Mouse (Mus musculus) intestine, postnatal 0 days (tissue): ENCODE results near the gene Cemip2. TPM values are rescaled to one million over a fixed set of nuclear protein-coding genes. Genes with fewer than 3 reads are reported as not detected.

ENCODE experiments used
- ATAC-seq: fragments of 200-750 bp; cut with Nextera tagmentation; 2 replicates; pipeline ENCODE4 v1.8.0; 2017; ENCODE audit warnings: mild to moderate bottlenecking, moderate TSS enrichment, moderate library complexity
- H3K27ac ChIP-seq: fragments of 300-500 bp; sonication (generic); 2 replicates; pipeline ENCODE4 v1.5.1; 2014; ENCODE audit warnings: mild to moderate bottlenecking, low read depth, low read length, moderate library complexity
- H3K27me3 ChIP-seq: fragments of 300-500 bp; sonication (generic); replicated peaks from 2 replicates; pipeline ENCODE4 v1.6.1; 2014; ENCODE audit warnings: low read length, mixed read lengths; ENCODE audit not compliant: control insufficient read depth, insufficient read depth
- H3K36me3 ChIP-seq: fragments of 300-500 bp; sonication (generic); 2 replicates; pipeline ENCODE4 v1.6.1; 2014; ENCODE audit warnings: mild to moderate bottlenecking, moderate library complexity; ENCODE audit not compliant: control insufficient read depth, insufficient read depth
- H3K4me1 ChIP-seq: fragments of 300-500 bp; sonication (generic); replicated peaks from 2 replicates; pipeline ENCODE4 v1.6.1; 2014; ENCODE audit warnings: antibody characterized with exemption, low read length, mixed read lengths; ENCODE audit not compliant: control insufficient read depth, insufficient read depth
- H3K4me2 ChIP-seq: fragments of 300-500 bp; sonication (generic); replicated peaks from 2 replicates; pipeline ENCODE4 v1.6.1; 2014; ENCODE audit warnings: low read depth, mild to moderate bottlenecking, moderate library complexity
- H3K4me3 ChIP-seq: fragments of 300-500 bp; sonication (generic); 2 replicates; pipeline ENCODE4 v1.5.1; 2014; ENCODE audit warnings: low read depth, low read length
- H3K9ac ChIP-seq: fragments of 300-500 bp; sonication (generic); 2 replicates; pipeline ENCODE4 v1.6.1; 2014; ENCODE audit warnings: mild to moderate bottlenecking, low read depth, low read length
- H3K9me3 ChIP-seq: fragments of 300-500 bp; sonication (generic); 2 replicates; pipeline ENCODE4 v1.6.1; 2016; ENCODE audit warnings: mixed run types; ENCODE audit not compliant: control insufficient read depth
- CTCF ChIP-seq: sonication (generic); IDR thresholded peaks from 2 replicates; pipeline ENCODE4 v1.5.1; 2016; ENCODE audit warnings: low read depth, mild to moderate bottlenecking, control low read depth, antibody characterized with exemption, moderate library complexity
- WGBS: fragments of 180-500 bp; shearing (Covaris S2); extraction: QIAGEN DNeasy Blood & Tissue Kit; methylation state at CpG from one replicate; pipeline ENCODE4 v1.1.7; 2014; 5-methylcytosine and 5-hydroxymethylcytosine counted together
- polyA plus RNA-seq: library from polyadenylated mRNA; unstranded; fragments of >200 nt; fragmentation: Nextera tagmentation; extraction: Ambion mirVana; gene quantifications from 2 replicates; pipeline ENCODE4 v1.2.1, GENCODE M21; 2015

Cemip2 gene
- polyA plus RNA-seq, 1 experiment from 2014 or later: 3.3 TPM

GRCm38 (mm10) chr19:21855421-21856128, 77.4 kb downstream of the Cemip2 start:
- Histone ChIP-seq H3K27me3 (no peaks in the 10 kb centered on the region), H3K27ac (no peak overlapping the region), H3K36me3 (peaks cover 30% of the 10 kb centered on the region), H3K9me3 (no peaks in the 10 kb centered on the region), H3K4me3 (no peak overlapping the region), H3K4me1 (no peaks in the 10 kb centered on the region), H3K9ac (no peak overlapping the region), H3K4me2 (no peak overlapping the region)
- no peak for TF ChIP-seq CTCF
- ATAC-seq: no peak
- 91% methylated on average over 8 of the region's 8 CpGs for WGBS

DNA sequence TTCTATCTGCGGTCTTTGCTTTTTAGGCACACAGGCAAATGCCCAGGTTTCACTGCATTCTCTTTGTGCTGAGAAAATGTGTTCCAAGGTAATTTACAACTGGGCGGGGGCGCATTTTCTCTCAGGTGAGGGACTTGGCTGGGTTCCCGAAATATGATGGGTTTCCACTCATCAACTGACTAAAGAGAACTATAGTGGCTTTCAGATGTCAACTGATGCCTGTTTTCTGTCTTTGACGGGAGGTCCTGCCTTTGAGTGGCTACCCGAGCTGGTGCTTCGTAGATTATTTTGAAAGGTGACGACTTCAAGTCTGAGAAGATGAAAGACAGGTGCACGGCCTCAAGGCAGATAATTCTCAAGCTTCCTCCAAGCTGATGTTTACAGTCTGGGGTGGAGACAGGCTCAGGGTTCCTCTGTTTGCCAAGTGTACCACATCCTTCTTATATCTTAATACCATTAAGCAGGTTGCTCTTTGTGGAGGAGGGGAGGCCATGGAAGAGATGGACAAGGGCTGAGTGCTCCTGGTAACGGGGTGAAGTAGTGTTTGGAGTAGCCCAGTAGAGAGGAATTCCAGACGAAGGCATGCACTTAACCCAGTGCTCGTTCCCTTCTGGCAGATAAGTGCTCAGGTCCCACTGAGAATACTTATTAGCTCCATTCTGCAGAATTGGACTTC, 80.8 kb downstream of the Cemip2 start:
- TF ChIP-seq CTCF: no peak
- H3K4me3 ChIP-seq: no peak overlapping the region
- H3K36me3 ChIP-seq: peaks cover 19% of the 10 kb centered on the region
- WGBS: 48% methylated on average over 12 of the region's 12 CpGs
- H3K9me3 ChIP-seq: no peaks in the 10 kb centered on the region
- no peak for ATAC-seq
- H3K27ac ChIP-seq: no peak overlapping the region
- H3K27me3 ChIP-seq: no peaks in the 10 kb centered on the region
- H3K4me1 ChIP-seq: no peaks in the 10 kb centered on the region
- no peak overlapping the region for H3K9ac ChIP-seq
- H3K4me2 ChIP-seq: no peak overlapping the region

DNA sequence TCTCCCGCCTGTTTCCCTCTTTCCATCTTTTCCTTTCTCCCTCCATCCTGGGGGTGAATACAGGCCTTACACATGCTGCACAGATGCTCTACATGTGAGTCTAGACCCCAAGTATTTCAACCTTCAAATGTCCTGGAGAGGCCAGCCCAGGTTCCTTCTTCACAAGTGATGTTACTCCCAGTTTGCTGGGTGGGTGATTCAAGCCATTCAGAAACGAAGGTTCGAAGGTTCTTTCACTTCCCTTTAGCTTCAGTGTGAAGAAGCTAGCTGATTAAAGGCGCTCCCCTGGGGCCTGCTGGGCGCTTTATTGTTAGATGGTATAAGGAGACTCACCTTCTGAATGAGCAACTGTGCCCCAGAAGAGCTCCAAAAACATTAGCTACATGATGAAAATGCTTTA, 82.0 kb downstream of the Cemip2 start:
- Histone ChIP-seq H3K27me3 (no peaks in the 10 kb centered on the region), H3K36me3 (peaks cover 16% of the 10 kb centered on the region), H3K27ac (no peak overlapping the region), H3K4me1 (no peaks in the 10 kb centered on the region), H3K4me2 (no peak overlapping the region), H3K9ac (no peak overlapping the region), H3K9me3 (no peaks in the 10 kb centered on the region), H3K4me3 (no peak overlapping the region)
- 82% methylated on average over 5 of the region's 5 CpGs for WGBS
- TF ChIP-seq CTCF: no peak
- no peak for ATAC-seq

GRCm38 (mm10) chr19:21860894-21861293, 82.8 kb downstream of the Cemip2 start:
- no peak overlapping the region for H3K4me3 ChIP-seq
- no peaks in the 10 kb centered on the region for H3K27me3 ChIP-seq
- TF ChIP-seq CTCF: no peak
- no peaks in the 10 kb centered on the region for H3K9me3 ChIP-seq
- H3K36me3 ChIP-seq: peaks cover 10% of the 10 kb centered on the region
- 89% methylated on average over 6 of the region's 6 CpGs for WGBS
- no peak overlapping the region for H3K27ac ChIP-seq
- no peak for ATAC-seq
- H3K4me2 ChIP-seq: no peak overlapping the region
- no peaks in the 10 kb centered on the region for H3K4me1 ChIP-seq
- H3K9ac ChIP-seq: no peak overlapping the region

- Histone ChIP-seq H3K4me3 (no peak overlapping the region), H3K9me3 (no peaks in the 10 kb centered on the region), H3K4me2 (no peak overlapping the region), H3K36me3 (peaks cover 2% of the 10 kb centered on the region), H3K4me1 (no peaks in the 10 kb centered on the region), H3K27me3 (no peaks in the 10 kb centered on the region), H3K27ac (no peak overlapping the region), H3K9ac (no peak overlapping the region)
- no peak for TF ChIP-seq CTCF
- no peak for ATAC-seq
- 82% methylated on average over 5 of the region's 5 CpGs for WGBS
Observed at GRCm38 (mm10) chr19:21862289-21862990, 84.3 kb downstream of the Cemip2 start.
